Mouse (Mus musculus) retina, embryonic 14.5 days (tissue): ENCODE measurements at regions not wholly inside any gene's neighbourhood (a gene's known extent, or its start where the extent isn't known, plus 50 kb on each side); places are given as distances from the start of the nearest gene placed in this dataset.
A peak's percentile ranks its signal among the peaks of the same experiment; 100 is the strongest.

Source experiments
- DNase-seq: peaks from one replicate; pipeline ENCODE4 v3.0.0-alpha.2; 2015; ENCODE audit warnings: low spot score

DNA sequence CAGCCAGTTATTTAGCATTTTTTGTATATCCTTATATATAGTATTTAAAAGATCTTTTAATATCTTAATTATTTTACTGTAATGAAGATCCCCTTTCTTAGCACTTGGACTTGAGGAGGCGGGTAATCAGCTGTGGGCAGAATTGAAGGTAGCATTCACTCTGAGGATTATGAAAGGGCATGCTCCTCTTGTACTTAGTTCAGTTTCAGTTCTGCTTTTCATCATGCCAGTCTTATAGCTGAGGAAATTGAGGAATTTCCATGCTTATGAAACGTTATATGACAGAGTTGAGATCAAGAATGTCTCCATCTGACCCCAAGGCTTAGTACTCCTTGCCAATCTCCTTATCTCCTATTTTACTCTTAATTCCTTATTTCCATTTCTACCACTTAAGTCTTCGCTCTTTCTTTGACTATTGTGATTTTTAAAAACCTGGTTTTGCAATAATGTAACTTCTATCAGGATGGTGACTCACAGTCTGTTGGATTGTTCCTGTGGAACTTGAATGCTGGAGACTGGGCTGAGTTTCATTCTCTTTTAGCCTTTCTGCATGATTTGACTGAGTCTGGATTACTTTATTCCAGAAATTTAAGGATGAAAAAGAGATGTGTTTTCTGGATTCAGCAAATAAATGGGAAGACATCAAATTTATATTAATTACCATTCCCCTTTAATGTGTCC is 133.6 kb downstream of the Papss1 start:
- DNase-seq: no peak

DNA sequence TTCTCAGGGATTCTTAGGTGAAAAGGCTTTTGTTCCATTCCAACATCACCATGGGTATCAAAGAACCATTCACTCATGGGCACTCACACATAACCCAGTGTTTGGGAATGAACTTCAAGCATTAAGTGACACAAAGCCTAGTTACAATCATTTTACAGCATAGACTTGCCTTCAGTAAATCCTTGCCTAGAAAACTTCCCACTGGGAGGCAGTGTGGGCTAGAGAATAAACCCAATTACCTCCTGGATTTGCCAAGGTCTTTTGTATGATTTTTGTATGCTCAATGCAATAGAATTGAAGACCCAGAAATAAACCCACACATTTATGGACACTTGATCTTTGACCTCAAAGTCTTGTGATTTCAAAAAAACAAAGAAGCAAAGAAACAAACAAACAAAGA is 138.6 kb downstream of the Papss1 start:
- peak; percentile 6 for DNase-seq

- no peak for DNase-seq
Measured at GRCm38 (mm10) chr3:131713532-131713931, 149.0 kb downstream of the Papss1 start.

- no peak for DNase-seq
Measured at GRCm38 (mm10) chr3:131718761-131719160, 154.2 kb downstream of the Papss1 start.

- DNase-seq: no peak
Measured at GRCm38 (mm10) chr3:131728618-131729017, 164.1 kb downstream of the Papss1 start.

- no peak for DNase-seq
Measured at GRCm38 (mm10) chr3:131734226-131734625, 169.7 kb downstream of the Papss1 start.

DNA sequence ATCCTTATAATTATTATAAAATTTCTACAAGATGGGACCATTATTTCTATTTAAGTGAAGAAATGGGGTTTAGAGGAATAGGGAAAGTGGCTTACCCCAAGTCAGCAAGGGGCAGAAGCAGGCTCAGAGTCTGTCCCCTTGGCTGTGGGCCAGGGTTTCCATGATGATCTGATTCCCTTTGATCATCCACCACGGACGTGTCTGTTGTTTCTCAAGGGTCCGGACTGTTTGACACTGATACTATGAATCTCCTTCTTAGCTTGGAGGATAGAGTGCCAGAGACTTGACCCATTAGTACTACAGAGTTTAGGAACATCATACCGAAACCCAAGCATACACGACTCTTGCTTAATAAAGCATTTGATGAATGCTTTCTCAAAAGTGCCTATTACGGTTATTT is 172.9 kb downstream of the Papss1 start:
- no peak for DNase-seq

- DNase-seq: no peak
Measured at GRCm38 (mm10) chr3:131737953-131738598, 173.5 kb downstream of the Papss1 start.

DNA sequence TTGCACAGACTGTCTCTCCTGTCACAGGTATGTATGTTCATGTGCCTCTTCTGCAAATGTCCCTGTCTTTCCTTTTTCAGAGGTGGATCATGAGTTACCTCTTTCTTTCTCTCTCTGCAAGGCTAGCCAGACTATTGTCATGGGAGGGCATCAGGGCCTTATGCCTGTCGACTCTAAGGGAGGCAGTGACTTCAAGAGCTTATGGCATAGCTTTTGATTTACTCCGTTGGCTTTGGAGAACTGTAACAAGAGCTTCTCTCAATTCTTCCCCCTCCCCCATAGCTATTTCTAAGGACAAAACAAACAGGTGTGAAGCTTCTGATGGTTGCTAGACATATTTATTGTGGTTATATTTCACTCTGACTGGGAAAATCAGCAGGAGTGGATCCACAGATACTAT is 191.0 kb downstream of the Papss1 start:
- no peak for DNase-seq

GRCm38 (mm10) chr3:131756126-131756525 is 191.6 kb downstream of the Papss1 start:
- no peak for DNase-seq

DNA sequence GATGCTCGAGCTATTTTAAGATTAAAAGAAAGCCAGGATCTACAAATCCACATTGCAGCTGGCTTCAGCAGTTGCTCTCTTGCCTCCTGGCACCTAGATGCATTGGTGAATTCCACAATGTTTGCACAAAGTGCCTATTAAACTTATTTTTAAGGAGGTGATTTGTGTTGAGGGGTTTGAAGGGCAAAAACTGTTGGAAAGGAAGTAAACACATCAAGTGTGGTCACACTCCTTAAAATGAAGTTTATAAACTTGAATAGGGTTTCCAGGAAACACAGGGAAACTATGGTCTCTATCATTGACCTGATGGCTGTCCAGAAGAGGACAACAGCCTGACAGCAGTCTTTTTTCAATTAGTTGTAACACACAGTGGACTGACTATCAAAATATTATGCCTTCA is 205.4 kb downstream of the Papss1 start:
- DNase-seq: no peak

GRCm38 (mm10) chr3:131770486-131770885 is 205.9 kb downstream of the Papss1 start:
- no peak for DNase-seq

DNA sequence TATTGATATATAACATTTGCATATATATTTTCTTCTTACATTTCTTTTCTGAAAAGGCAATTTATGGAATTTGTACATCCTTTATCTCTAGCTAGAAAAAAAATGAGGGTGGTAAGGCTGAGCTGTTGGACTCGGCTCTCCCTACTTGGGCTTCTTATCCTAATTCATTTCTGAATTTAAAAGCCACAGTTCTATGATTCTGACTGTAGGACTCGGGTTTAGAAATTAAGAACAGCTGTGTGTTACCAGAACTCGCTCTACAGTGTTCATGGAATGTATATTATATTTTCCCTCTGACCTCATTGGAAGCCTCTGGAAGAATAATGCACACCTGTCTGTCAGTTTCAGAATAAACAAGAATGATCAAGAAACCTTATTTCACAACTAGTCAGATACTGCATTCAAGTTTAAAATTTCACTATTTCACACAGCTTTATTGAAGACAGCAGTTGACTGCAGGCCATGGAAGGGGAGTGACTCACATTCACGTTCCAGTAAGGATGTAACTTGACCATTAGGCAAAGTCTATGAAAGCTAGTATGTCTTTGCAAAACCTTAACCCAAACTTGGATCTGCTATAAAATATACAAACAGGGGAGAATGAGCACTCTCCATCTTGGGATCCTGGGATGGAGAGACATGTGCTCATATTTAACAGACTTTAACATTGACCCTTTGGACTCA is 207.4 kb downstream of the Papss1 start:
- no peak for DNase-seq

DNA sequence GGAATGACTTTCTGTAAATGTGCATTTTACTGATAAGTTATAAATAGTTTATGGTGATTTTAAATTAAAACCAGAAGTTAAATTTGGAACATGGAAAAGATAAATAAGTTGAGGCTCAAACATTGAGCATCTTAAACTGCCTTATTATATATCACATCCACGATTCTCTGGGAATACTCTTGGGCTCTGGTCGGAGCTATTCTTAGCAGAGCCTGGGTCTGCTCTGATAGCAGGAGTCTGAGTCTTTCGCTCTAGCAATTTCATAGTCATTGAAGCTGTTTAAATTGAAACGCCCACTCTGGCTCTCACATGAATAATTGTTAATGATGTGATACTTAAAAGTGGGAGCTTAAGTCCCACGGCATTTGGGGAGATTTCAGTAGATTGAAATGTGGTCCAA is 208.0 kb downstream of the Papss1 start:
- DNase-seq: no peak

DNA sequence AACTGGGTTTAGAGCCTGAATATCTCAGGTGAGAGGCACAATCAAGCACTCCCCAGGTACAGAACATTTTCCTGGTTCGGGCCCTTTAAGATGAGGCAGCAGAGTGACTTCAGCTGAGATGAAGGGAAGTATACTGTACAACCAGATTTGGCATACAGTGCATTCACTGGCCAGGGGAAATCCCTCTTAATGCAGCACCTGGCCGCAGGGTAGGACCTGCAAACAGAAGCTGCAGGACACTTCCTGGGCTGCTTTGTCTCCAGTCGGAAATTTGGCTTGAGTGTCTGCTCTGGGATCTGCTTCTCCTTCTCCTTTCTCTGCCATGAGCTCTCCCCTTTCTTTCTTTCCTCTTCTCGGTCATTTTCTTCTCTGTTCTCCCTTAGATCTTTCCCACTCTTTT is 210.9 kb downstream of the Papss1 start:
- no peak for DNase-seq

DNA sequence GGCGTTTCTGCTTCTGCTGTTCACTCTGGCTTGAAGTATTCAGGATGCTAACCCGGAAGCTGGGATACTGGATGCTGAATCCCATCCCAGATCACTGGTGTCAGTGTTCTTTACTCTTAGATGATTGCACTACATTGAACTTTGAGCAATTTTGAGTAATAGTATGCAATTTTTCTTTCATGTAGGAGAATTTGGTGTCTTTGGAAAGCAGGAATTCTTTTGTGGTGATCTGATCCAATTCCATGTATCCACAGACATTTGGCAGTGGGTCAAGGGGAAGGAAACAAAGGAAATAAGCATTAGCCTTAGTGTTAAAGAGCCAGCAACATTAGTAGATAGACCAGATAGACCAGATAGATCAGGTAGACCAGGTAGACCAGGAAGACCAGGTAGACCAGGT is 212.1 kb downstream of the Papss1 start:
- no peak for DNase-seq

DNA sequence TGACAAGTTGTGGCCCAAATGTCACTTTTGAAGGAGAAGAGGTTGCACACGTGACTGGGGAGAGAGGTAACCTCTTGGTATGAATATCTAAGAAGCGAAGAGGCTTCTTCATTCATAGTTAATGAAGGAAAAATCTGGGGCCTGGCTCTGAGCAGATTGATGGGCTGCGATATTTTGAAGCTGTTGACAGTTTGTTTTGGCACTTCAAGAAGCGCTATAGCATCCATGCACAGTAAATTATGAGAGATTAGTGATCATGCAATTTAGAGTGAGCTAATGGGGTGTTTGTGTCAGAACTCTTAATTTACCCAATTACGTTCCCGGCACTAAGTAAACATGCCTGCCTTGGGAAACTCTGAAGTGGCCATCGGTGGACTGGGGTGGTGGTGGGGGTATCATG is 215.2 kb downstream of the Papss1 start:
- DNase-seq: no peak

- DNase-seq: no peak
Measured at GRCm38 (mm10) chr3:131785524-131785923, 221.0 kb downstream of the Papss1 start.

- DNase-seq: no peak
Measured at GRCm38 (mm10) chr3:131788321-131788720, 223.8 kb downstream of the Papss1 start.

- DNase-seq: no peak
Measured at GRCm38 (mm10) chr3:131789177-131789576, 224.6 kb downstream of the Papss1 start.

- no peak for DNase-seq
Measured at GRCm38 (mm10) chr3:131794056-131794455, 229.5 kb downstream of the Papss1 start.

- no peak for DNase-seq
Measured at GRCm38 (mm10) chr3:131795108-131796005, 230.8 kb downstream of the Papss1 start.
